Mouse (Mus musculus) heart, embryonic 12.5 days (tissue): ENCODE data around the gene Cped1. TPM values are rescaled to one million over a fixed set of nuclear protein-coding genes. Genes with fewer than 3 reads are reported as not detected.

ENCODE experiments used
- ATAC-seq: fragments of 200-750 bp; cut with Nextera tagmentation; 2 replicates; pipeline ENCODE4 v1.8.0; 2017; ENCODE audit warnings: moderate TSS enrichment, moderate library complexity; ENCODE audit not compliant: insufficient number of reproducible peaks, low FRiP score
- H3K27ac ChIP-seq: fragments of 300-500 bp; sonication (generic); 2 replicates; pipeline ENCODE4 v1.5.1; 2016; ENCODE audit warnings: mild to moderate bottlenecking, moderate library complexity; ENCODE audit not compliant: poor library complexity, severe bottlenecking
- H3K27me3 ChIP-seq: fragments of 300-500 bp; sonication (generic); replicated peaks from 2 replicates; pipeline ENCODE4 v1.6.1; 2016; ENCODE audit warnings: mild to moderate bottlenecking, moderate library complexity
- H3K36me3 ChIP-seq: fragments of 300-500 bp; sonication (generic); 2 replicates; pipeline ENCODE4 v1.6.1; 2016; ENCODE audit warnings: mild to moderate bottlenecking, moderate library complexity
- H3K4me1 ChIP-seq: fragments of 300-500 bp; sonication (generic); replicated peaks from 2 replicates; pipeline ENCODE4 v1.6.1; 2016; ENCODE audit warnings: mild to moderate bottlenecking
- H3K4me2 ChIP-seq: fragments of 300-500 bp; sonication (generic); 2 replicates; pipeline ENCODE4 v1.6.1; 2016; ENCODE audit warnings: mild to moderate bottlenecking, moderate library complexity
- H3K4me3 ChIP-seq: fragments of 300-500 bp; sonication (generic); 2 replicates; pipeline ENCODE4 v1.5.1; 2016; ENCODE audit warnings: mild to moderate bottlenecking
- H3K9ac ChIP-seq: fragments of 300-500 bp; sonication (generic); 2 replicates; pipeline ENCODE4 v1.6.1; 2016; ENCODE audit warnings: mild to moderate bottlenecking, moderate library complexity
- H3K9me3 ChIP-seq: fragments of 300-500 bp; sonication (generic); replicated peaks from 2 replicates; pipeline ENCODE4 v1.6.1; 2016; ENCODE audit warnings: mild to moderate bottlenecking, moderate library complexity
- WGBS: fragments of 180-500 bp; shearing (Covaris S2); methylation state at CpG from one replicate; pipeline ENCODE4 v1.1.7; 2016; 5-methylcytosine and 5-hydroxymethylcytosine counted together
- polyA plus RNA-seq: library from polyadenylated mRNA; unstranded; fragments of >200 nt; fragmentation: Nextera tagmentation; extraction: Ambion mirVana; gene quantifications from 2 replicates; pipeline ENCODE4 v1.2.1, GENCODE M21; 2016

The Cped1 gene
- polyA plus RNA-seq, 1 experiment from 2014 or later = 5.2 TPM

DNA sequence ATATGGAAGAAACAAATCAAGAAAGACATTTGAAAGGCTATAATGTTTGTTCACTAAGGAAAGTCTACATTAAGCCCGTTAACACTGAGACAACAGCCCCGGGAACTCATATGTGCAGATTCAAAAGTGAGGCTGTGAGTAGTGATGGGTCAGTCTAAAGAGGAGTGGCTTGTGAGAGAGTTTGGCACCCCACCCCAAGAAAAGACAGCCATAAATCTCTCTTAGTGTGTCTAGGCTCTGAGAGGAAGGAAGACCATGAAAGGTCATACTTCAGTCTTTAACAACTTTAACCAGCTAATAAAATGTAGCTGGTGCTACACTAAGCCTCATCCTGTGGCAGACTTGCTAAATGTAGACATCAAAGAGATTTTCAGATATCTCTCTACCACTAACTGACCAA, 61.4 kb downstream of the Cped1 start:
- no peaks in the 10 kb centered on the region for H3K27me3 ChIP-seq
- H3K4me1 ChIP-seq = peaks cover 6% of the 10 kb centered on the region; the same call in 1 of the 2 replicates
- no peak overlapping the region for H3K4me2 ChIP-seq
- 91% methylated on average over 2 of the region's 2 CpGs for WGBS
- ATAC-seq = no peak
- no peak overlapping the region for H3K4me3 ChIP-seq
- no peak overlapping the region for H3K27ac ChIP-seq
- H3K9me3 ChIP-seq = no peaks in the 10 kb centered on the region
- 0 out of 2 replicates have a peak, but pooled peaks cover under 1% of the 10 kb centered on the region for H3K36me3 ChIP-seq
- no peak overlapping the region for H3K9ac ChIP-seq

GRCm38 (mm10) chr6:22049093-22049492, 63.4 kb downstream of the Cped1 start:
- peak overlapping the region; percentile 58; the same call in 1 of the 2 replicates for H3K27ac ChIP-seq
- no peak for ATAC-seq
- WGBS = 61% methylated on average over 5 of the region's 5 CpGs
- no peaks in the 10 kb centered on the region for H3K27me3 ChIP-seq
- peaks cover 3% of the 10 kb centered on the region; the same call in 1 of the 2 replicates for H3K4me1 ChIP-seq
- H3K4me2 ChIP-seq = no peak overlapping the region
- 0 out of 2 replicates have a peak, but pooled peaks cover 3% of the 10 kb centered on the region for H3K36me3 ChIP-seq
- no peak overlapping the region for H3K9ac ChIP-seq
- no peaks in the 10 kb centered on the region for H3K9me3 ChIP-seq
- no peak overlapping the region for H3K4me3 ChIP-seq

DNA sequence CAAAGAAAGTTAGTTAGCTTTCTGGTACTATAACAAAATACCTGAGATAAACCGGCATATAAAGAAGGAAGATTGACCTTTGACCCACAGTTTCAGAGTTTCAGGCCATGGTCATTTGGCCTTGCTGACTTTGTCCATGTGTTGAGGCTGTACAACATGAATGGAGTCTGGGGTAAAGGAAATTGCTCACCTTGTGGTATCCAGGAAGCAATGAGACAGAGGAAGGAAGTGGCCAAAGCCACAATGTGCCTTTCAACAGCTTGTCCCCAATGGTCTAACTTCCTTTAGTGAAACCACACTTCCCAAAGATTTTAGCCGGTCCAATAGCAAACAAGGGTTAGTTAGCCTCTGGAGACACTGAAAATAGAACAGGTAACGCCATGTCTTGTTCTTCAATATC, 65.8 kb downstream of the Cped1 start:
- WGBS = 78% methylated on average over 3 of the region's 3 CpGs
- no peak for ATAC-seq

GRCm38 (mm10) chr6:22053014-22053413, 67.3 kb downstream of the Cped1 start:
- 88% methylated on average over 3 of the region's 3 CpGs for WGBS
- H3K4me1 ChIP-seq = 0 out of 2 replicates have a peak, but pooled peaks cover 3% of the 10 kb centered on the region

More for the DNA sequence above, 65.8 kb downstream of the Cped1 start:
- Histone ChIP-seq H3K9ac (no peak overlapping the region), H3K9me3 (no peaks in the 10 kb centered on the region), H3K4me1 (0 out of 2 replicates have a peak, but pooled peaks cover 3% of the 10 kb centered on the region), H3K27ac (no peak overlapping the region), H3K27me3 (no peaks in the 10 kb centered on the region), H3K4me2 (no peak overlapping the region), H3K36me3 (0 out of 2 replicates have a peak, but pooled peaks cover 3% of the 10 kb centered on the region), H3K4me3 (no peak overlapping the region)

GRCm38 (mm10) chr6:22064341-22064740, 78.6 kb downstream of the Cped1 start:
- no peak for ATAC-seq
- 67% methylated on average over 4 of the region's 4 CpGs for WGBS

More at GRCm38 (mm10) chr6:22053014-22053413, 67.3 kb downstream of the Cped1 start:
- Histone ChIP-seq H3K4me2 (no peak overlapping the region), H3K4me3 (no peak overlapping the region), H3K36me3 (0 out of 2 replicates have a peak, but pooled peaks cover 3% of the 10 kb centered on the region), H3K9me3 (no peaks in the 10 kb centered on the region), H3K27ac (no peak overlapping the region), H3K27me3 (no peaks in the 10 kb centered on the region), H3K9ac (no peak overlapping the region)
- no peak for ATAC-seq

DNA sequence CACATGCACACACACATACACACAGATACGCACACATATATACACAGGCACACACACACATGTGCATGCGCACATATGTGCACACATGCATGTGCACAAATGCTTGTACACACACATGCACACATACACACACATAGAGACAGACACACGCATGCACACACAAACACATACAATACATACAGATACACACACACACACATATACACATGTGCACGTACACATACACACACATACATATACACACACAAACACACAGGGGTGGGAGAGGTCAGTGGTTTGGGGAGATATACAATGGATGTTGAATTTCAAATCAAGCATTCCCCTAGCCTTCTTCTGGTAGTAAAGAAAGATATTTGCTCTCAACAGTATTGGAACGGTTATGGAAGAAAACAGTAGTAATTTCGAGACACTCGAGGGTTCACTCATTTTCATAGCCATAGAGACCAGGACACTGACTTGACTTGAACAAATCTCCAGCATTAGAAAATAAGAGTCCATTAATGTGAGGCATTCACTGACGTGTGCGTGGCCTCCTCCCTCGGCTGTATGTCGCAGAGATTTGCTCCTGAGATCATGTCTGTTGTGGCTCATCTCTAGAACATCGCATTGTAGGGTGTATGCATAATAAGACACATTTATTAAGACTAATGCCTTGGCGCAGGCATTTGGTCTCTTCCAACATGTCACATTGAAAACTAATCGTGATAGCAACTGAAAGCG, 85.0 kb downstream of the Cped1 start:
- Histone ChIP-seq H3K27me3 (no peaks in the 10 kb centered on the region), H3K27ac (no peak overlapping the region), H3K9ac (no peak overlapping the region), H3K36me3 (no peaks in the 10 kb centered on the region), H3K4me1 (no peaks in the 10 kb centered on the region), H3K9me3 (no peaks in the 10 kb centered on the region), H3K4me2 (no peak overlapping the region), H3K4me3 (no peak overlapping the region)
- 71% methylated on average over 15 of the region's 15 CpGs for WGBS
- ATAC-seq = no peak

More at GRCm38 (mm10) chr6:22064341-22064740, 78.6 kb downstream of the Cped1 start:
- Histone ChIP-seq H3K9me3 (no peaks in the 10 kb centered on the region), H3K4me2 (no peak overlapping the region), H3K27ac (no peak overlapping the region), H3K4me3 (no peak overlapping the region), H3K9ac (no peak overlapping the region), H3K36me3 (no peaks in the 10 kb centered on the region), H3K27me3 (no peaks in the 10 kb centered on the region), H3K4me1 (no peaks in the 10 kb centered on the region)

DNA sequence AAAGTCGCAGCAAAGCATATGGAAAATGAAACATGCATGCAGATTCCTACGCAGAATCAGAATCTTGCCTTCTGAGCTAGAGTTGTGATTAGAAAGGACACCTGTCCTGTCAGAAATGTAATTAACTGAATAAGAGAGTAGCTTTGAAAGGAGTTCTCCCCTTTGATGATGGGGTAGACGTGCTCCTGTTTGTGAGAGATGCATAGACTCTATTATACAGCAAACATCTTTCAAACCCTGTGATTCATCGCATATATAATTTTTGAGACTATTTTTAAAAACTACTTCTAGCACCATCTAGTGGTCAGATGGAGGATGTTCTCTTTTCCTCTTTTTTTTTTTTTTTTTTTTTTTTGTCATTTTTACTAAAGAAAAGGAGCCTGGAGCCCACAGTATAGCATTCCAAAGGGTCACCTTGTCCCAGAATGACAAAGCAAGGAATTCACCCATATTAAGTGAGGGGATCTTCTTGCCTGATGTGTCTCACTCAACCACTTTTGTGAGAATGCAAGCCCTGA, 85.7 kb downstream of the Cped1 start:
- Histone ChIP-seq H3K27ac (no peak overlapping the region), H3K4me3 (no peak overlapping the region), H3K4me2 (no peak overlapping the region), H3K9ac (no peak overlapping the region), H3K4me1 (no peaks in the 10 kb centered on the region), H3K27me3 (no peaks in the 10 kb centered on the region), H3K36me3 (no peaks in the 10 kb centered on the region), H3K9me3 (no peaks in the 10 kb centered on the region)
- ATAC-seq = no peak
- 38% methylated on average over 4 of the region's 4 CpGs for WGBS

DNA sequence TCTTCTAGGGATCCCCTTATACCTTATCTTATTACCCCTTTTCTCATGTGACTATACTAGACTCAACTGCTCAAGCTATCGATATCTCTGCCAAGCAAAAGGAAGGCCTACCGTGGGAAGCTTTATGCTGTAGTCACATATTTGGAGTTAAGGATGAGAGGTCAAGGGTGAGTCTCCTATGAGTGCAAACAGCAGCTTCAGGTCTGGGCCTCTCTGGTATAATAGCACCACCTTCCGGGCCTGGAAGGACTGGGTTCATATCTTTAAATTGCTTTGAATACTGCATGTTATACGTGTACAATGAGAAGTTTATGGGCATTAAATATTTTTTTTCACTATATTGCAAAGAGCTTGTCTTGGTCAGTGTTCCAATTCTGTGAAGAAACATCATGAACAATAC, 87.0 kb downstream of the Cped1 start:
- Histone ChIP-seq H3K27me3 (no peaks in the 10 kb centered on the region), H3K4me3 (no peak overlapping the region), H3K27ac (no peak overlapping the region), H3K4me1 (no peaks in the 10 kb centered on the region), H3K36me3 (no peaks in the 10 kb centered on the region), H3K9ac (no peak overlapping the region), H3K4me2 (no peak overlapping the region), H3K9me3 (no peaks in the 10 kb centered on the region)
- 63% methylated on average over 4 of the region's 4 CpGs for WGBS
- no peak for ATAC-seq

GRCm38 (mm10) chr6:22074232-22075083, 88.7 kb downstream of the Cped1 start:
- no peak for ATAC-seq
- Histone ChIP-seq H3K27me3 (no peaks in the 10 kb centered on the region), H3K4me2 (no peak overlapping the region), H3K27ac (no peak overlapping the region), H3K36me3 (no peaks in the 10 kb centered on the region), H3K4me1 (no peaks in the 10 kb centered on the region), H3K4me3 (no peak overlapping the region), H3K9me3 (no peaks in the 10 kb centered on the region), H3K9ac (no peak overlapping the region)
- 80% methylated on average over 5 of the region's 5 CpGs for WGBS

- WGBS = 81% methylated on average over 7 of the region's 7 CpGs
- H3K36me3 ChIP-seq = no peaks in the 10 kb centered on the region
- H3K9me3 ChIP-seq = no peaks in the 10 kb centered on the region
- H3K4me2 ChIP-seq = no peak overlapping the region
- no peaks in the 10 kb centered on the region for H3K4me1 ChIP-seq
- no peaks in the 10 kb centered on the region for H3K27me3 ChIP-seq
- no peak for ATAC-seq
- no peak overlapping the region for H3K9ac ChIP-seq
- H3K27ac ChIP-seq = no peak overlapping the region
- H3K4me3 ChIP-seq = no peak overlapping the region
Observed at GRCm38 (mm10) chr6:22078686-22079264, 93.1 kb downstream of the Cped1 start.

GRCm38 (mm10) chr6:22086056-22086455, 100.3 kb downstream of the Cped1 start:
- Histone ChIP-seq H3K27me3 (no peaks in the 10 kb centered on the region), H3K36me3 (no peaks in the 10 kb centered on the region), H3K4me1 (no peaks in the 10 kb centered on the region), H3K4me3 (no peak overlapping the region), H3K27ac (no peak overlapping the region), H3K9ac (no peak overlapping the region), H3K4me2 (no peak overlapping the region), H3K9me3 (0 out of 2 replicates have a peak, but pooled peaks cover 1% of the 10 kb centered on the region)
- 80% methylated on average over 5 of the region's 5 CpGs for WGBS
- ATAC-seq = no peak
